Mouse (Mus musculus): Measurements from ENCODE around the gene Gm20806. TPM values are rescaled to one million over a fixed set of nuclear protein-coding genes. Genes with fewer than 3 reads are reported as not detected.
"Not testable (repeated sequence)": the region's sequence is repeated elsewhere in the genome, so short reads cannot be mapped to it uniquely, and the experiment has no call there.

The Gm20806 gene
- polyA plus RNA-seq (2014; fragmentation: Nextera tagmentation; extraction: Ambion mirVana), result not detected in 2 replicates

GRCm38 (mm10) chrY:78837956-78838355, at the start of gene Gm20806:
Gene Gm20806, minus strand, starts transcription at chrY:78838056.
- H3K4me2 ChIP-seq (ENCODE audit: low read depth, low read length, severe bottlenecking); H3K36me3 ChIP-seq (ENCODE audit: control insufficient read depth, insufficient read depth, low read length); DNase-seq (ENCODE audit: low spot score); H3K4me1 ChIP-seq (replicated peaks; ENCODE audit: control insufficient read depth, insufficient read depth, low read length); H3K9me3 ChIP-seq (ENCODE audit: control insufficient read depth, low read length); H3K4me3 ChIP-seq (ENCODE audit: low read depth, low read length); H3K27me3 ChIP-seq (ENCODE audit: control insufficient read depth, insufficient read depth, low read length); H3K27ac ChIP-seq (ENCODE audit: low read depth, low read length); H3K9ac ChIP-seq (ENCODE audit: low read length); ATAC-seq (replicated peaks; ENCODE audit: low FRiP score): not testable (repeated sequence)
- no CpG with 5 or more reads among the region's 4 CpGs for WGBS
